Mouse (Mus musculus) left cerebral cortex, postnatal 4 days (tissue): Measurements from ENCODE around the gene Rnf20. TPM values are rescaled to one million over a fixed set of nuclear protein-coding genes. Genes with fewer than 3 reads are reported as not detected.
A peak's percentile ranks its signal among the peaks of the same experiment; 100 is the strongest.

Experiments
- DNase-seq: peaks from one replicate; pipeline ENCODE4 v3.0.0-alpha.2; 2022
- intact Hi-C: fragments of 180-260 bp; cut with DNase I; formaldehyde crosslinking; loops from one replicate; pipeline ENCODE4 v1.15.1; 2025
- total RNA-seq, 2 experiments: library from RNA; stranded (reverse); gene quantifications; 2 replicates each; pipeline ENCODE4 v1.2.3; 2021

Rnf20 gene
- total RNA-seq, 2 experiments from 2014 or later, result 84.4 to 85.8 TPM

DNA sequence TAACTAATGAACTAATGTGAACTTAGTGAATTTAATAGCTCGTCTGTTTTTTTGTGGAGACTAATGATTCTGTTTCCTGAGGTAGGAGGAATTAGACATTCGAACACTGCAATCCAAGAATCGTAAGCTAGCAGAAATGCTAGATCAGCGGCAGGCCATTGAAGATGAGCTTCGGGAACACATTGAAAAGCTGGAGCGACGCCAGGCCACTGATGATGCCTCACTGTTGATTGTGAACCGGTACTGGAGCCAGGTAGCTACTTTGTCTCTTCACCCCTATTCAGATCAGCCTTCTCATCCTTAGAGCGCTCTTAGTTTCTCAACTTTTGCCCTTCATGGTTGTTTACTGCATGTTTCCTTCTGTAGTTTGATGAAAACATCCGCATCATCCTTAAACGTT is 6.0 kb downstream of the Rnf20 start:
- peak; percentile 13 for DNase-seq
- intact Hi-C loops, result no loop called here

DNA sequence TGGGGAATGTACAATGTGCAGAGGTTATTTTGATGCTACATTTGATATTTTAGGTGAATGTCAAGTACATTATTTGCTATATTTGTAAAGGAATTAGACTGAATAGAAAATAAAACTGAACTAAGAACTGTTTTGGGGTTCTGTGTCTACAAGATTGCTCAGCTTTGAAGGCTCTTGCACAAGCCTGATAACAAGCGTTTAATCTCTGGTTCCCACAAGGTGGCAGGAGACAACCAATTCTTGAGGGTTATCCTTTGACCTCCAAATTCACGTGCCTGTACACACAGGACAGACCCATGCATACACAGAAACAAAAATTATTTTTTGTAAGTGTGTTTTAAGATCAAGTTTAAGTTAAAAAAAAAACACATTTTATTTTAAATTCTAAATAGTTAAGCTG is 8.1 kb downstream of the Rnf20 start:
- no peak for DNase-seq
- intact Hi-C loops, result no loop called here

DNA sequence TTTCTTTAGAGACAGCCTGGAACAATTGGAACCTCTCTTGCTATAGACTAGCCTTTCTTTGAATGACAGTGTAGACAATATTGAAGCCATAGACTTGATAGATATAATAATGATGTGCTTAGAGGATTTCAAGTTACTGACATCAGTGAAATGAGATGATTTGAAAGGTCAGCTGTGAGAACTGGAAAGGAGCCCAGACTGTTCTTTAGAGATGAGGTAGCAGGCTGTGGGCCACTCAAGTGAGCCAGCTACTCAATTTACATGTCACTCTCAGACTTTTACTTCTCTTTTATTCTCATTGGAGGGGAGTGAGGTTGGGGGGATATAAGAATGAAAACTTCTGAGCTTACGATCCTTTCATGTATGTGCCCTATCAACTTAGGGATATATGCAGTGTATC is 27.6 kb downstream of the Rnf20 start:
- DNase-seq, result no peak
- intact Hi-C loops, result no loop called here

DNA sequence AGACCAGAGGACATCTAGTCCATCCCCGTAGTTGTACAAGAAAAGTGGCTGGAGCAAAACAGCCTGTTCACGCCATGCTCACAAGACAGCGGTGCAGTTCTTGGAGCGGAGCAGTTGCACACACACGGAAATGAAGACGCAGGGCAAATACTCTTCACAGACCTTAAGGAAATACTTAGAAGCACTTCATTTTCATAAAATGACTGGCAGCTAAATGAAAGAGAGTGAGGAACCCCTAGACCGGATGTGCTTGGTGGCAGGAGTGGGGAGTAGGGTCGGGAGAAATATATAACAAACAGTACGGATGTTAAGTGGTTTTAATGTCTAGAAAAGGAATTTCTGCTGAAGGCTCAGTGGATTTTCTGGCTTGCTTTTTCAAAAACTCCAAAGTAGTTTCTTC is 29.9 kb downstream of the Rnf20 start:
- intact Hi-C loops, result no loop called here
- no peak for DNase-seq

DNA sequence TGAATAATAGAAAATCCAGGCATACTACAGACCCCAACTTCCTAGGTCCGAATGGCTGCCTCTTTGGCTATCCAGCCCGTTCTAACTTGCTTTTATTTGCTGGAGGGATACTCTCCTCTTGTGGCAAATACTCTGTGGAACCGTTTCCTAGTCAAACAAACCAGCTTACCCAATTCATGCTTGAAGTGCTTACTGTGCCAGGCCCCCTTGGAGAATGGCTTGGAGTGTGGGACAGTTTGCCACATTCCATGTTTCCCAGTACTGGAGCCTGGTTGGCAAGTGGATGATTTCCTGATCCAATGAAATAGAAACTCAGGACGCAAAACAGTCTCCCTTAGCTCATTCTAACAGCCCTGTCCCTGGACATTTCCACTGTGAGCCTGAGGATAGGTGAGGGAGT is 30.4 kb downstream of the Rnf20 start:
- no peak for DNase-seq
- intact Hi-C loops, result no loop called here

DNA sequence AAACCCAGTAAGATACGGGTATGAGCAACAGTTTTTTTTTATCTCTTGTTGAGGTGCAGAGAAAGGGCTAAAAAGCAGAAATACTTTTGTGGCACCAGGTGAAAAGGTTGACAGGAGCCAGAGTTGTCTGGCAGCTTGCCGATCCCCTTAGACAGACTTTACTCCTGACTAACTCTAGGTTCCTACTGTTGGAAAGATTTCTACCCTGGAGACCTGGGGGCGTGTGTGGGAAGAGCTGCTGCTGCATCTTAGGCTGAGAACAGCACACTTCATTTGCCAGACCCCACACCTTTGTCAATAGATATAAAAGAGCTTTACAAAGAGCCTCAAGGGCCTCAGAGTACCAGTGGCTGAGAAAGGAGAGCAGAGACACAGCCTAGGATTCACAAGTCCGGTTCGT is 33.0 kb downstream of the Rnf20 start:
- intact Hi-C loops, result no loop called here
- no peak for DNase-seq

DNA sequence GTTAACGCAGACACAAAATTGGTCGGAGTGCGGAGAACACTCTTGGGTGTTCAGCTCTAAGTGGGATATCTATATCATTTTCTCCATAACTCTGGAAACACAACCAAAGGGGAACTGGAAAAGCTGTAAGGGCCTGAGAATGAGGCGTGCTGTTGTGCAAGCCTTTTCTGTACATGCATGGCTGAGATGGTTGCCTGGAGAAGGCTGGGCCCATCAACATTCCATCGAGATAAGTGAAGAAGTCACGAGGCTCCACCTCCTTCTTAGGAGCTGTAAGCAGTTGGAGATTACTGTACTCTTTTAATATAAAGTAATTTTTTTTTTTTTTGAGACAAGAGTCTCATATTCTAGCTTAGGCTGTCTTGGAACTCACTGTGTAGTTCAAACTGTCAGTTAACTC is 44.3 kb downstream of the Rnf20 start:
- intact Hi-C loops, result no loop called here
- no peak for DNase-seq

DNA sequence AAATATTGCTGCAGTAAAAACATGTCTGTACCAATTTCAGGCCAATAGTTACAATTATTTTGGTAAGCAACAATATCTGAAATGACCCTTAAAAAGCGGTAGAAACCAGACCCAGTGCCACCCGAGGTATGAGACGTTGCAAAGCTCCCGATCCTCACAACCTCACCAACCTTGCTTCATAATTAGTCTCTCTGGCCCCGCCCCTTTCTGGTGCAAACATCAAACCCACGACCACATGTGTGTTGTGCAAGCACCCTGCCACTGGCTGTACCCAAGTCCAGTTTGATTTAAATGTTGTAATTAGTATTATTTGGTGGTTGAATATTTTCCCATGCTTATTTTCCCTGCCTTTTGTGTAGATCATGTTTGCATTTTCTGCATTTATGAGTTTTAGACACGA is 45.0 kb downstream of the Rnf20 start:
- no peak for DNase-seq
- intact Hi-C loops, result no loop called here

DNA sequence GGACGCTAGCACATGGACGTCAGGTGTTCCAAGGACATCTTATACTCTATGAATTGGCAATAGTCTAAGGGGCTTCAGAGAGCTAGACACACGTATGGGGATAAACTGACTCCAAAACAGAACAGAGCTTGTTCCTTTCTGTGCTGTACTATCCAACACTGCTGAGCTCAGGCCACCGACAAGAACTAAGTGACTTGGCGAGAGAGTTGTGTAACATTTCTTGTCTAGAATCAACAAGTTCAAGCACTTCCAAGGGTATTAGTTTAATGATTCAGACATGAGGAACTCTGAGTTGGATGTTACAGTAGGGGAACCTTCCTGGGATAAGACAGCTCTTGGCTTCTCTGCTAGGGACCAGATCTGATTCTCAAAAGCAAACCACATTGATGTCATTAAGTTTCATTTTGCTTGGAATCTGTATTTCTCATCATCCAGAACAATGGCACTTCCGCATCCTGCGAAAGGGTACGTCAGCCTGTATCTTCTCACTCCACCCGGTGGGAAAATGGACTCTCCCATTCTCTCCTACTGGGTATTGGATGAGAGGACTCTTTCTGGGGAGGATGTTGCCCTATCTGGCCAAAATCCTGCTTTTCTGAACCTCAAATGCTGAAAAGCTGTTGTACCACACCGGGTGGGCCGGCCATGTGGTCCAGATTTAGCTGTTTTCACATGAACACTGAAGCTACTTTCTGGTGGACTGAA is 48.5 kb downstream of the Rnf20 start:
- DNase-seq, result no peak
- intact Hi-C loops, result loop anchor here (10.0 kb wide), 1 partner anchor 274 kb away; no protein-coding TSS in a partner anchor

DNA sequence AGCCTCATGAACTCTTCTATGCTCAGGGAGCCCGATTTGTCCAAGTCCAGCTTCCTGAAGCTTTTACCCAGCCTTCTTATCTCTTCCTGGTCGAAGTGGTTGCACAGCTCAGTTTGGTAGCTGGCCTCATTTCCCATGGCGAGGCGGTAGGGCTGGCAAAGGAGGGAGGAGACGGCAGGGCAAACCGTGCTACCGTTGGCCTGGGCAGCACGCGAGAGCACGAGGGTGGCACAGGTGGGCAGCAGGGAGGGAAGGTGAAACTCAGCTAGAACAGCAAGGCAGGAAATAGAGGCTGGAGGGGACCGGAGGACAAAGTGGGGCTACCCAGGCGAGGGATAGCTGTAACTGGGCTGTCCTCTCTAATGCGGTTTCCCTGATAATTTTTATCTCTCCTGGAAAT is 50.0 kb downstream of the Rnf20 start, which contains the start of gene Ppp3r2:
Ppp3r2 (minus strand) TSS at position 213 of the 400 bp plus-strand sequence.
- intact Hi-C loops, result loop anchor here (10.0 kb wide), 1 partner anchor 273 kb away; no protein-coding TSS in a partner anchor
- no peak for DNase-seq

DNA sequence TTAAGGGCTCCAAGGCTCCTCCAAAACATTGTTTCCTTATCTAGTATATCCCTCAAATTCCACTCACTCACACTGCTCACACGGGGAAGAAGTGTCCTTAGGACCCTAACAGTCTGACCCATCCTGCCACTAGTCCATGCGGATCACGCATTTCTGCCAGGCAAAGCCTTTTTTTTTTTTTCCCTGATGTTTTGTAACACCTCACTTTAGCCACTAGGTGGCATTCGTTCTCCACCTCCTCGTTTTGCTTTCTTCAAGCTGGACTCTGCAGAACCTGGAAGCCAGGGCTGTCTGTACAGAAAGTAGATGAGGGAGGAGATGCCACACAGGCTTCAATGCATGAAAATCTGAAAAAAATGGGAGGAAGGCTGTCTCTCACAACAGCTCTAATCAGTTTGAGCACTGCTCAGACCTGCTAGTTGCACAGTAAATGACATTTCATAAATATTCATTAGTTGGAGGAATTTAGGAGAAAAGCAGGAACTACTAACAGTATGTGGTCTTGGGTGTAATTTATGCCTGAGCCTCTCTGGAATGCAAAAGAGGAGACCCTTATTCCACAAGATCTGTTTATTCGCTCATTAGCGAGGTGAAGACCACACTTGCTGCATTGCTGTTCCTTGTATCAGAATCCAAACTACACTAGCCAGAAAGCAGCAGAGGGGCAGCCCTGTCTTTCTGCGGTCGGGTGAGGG is 56.9 kb downstream of the Rnf20 start:
- intact Hi-C loops, result loop anchor here (5.0 to 10.0 kb wide), 2 partner anchors 154 to 266 kb away; no protein-coding TSS in a partner anchor
- DNase-seq, result peak; percentile 50

DNA sequence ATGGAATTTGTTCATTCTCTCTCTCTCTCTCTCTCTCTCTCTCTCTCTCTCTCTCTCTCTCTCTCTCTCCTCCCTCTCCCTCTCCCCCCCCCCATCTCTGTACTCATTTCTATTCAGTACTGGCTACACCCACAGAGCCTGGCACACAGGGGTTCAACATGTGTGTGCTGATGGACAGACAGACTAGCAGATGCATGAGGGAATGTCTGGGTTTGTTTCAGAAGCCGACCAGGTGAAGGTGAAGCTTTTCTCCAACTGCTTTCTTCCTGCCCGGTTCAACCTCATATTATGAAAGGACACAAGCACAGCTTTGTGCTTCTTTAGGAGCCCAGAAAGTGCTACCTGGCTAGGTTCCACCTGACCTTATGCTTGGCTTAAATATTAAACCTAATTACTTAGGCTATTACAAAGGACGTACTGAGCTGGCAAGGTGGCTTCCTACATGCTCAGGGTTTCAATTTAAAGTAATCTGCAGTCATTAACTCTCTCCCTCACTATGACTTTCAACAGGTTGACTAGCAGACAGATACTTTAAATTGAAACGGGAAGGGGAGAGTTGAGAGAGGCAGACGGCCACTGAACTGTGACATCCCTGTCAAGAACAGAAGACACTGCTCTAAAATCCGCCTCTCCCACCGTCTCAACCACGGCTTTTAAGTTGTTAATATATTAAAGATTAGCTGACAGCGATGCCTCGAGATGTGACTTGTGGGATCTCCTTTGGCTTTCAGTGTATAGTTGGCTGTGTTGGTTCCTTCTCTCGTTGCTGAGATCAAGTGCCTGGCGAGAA is 59.8 kb downstream of the Rnf20 start:
- intact Hi-C loops, result no loop called here

More for the DNA sequence above, 59.8 kb downstream of the Rnf20 start:
- DNase-seq, result no peak

Other genes starting within 250 kb of the Rnf20 start
- not detected for gene Acnat2, start 223.9 kb upstream of the Rnf20 start, total RNA-seq
- gene Acnat1, start 158.1 kb upstream of the Rnf20 start, total RNA-seq, result under 1 TPM; 0.42 to 0.68 TPM
- gene Baat, start 125.4 kb upstream of the Rnf20 start, total RNA-seq, result under 1 TPM in 1 of 2 experiments, not detected in 1; 0.38 TPM
- gene Mrpl50, start 110.9 kb upstream of the Rnf20 start, total RNA-seq, result 10 to 100 TPM; 40.3 to 41.0 TPM
- 1 to 10 TPM; 9.2 to 9.3 TPM for gene Zfp189, start 110.8 kb upstream of the Rnf20 start, total RNA-seq
- gene Aldob, start 82.5 kb upstream of the Rnf20 start, total RNA-seq, result under 1 TPM; 0.79 to 0.96 TPM
- 10 to 100 TPM; 67.8 to 71.7 TPM for gene Tmem246, start 34.1 kb upstream of the Rnf20 start, total RNA-seq
- 1 to 10 TPM; 2.3 TPM for gene Ppp3r2, start 50.0 kb downstream of the Rnf20 start, total RNA-seq
- gene Grin3a, start 213.7 kb downstream of the Rnf20 start, total RNA-seq, result 10 to 100 TPM; 80.0 to 92.9 TPM